ENCODE assay signal across 8 mouse cellular contexts in genomic region chr1:91600671-91601361, GRCm38 (mm10).
DNase-seq lines count a peak whose midpoint lies in the region; ATAC-seq lines count a peak whose summit lies in the region.

No protein-coding gene starts in this region.

- H3K9me3 ChIP-seq in embryonic facial prominence, embryonic 12.5 days, result no peaks in the 10 kb centered on the region
- no peaks in the 10 kb centered on the region for H3K9me3 ChIP-seq in limb, embryonic 11.5 days (ENCODE audit: control insufficient read depth, low read length)
- no peaks in the 10 kb centered on the region for H3K9me3 ChIP-seq in neural tube, embryonic 12.5 days

- WGBS in embryonic facial prominence, embryonic 12.5 days, result 11% methylated on average over 9 of the region's 9 CpGs
- WGBS in limb, embryonic 11.5 days, result 10% methylated on average over 9 of the region's 9 CpGs
- WGBS in neural tube, embryonic 12.5 days, result 28% methylated on average over 9 of the region's 9 CpGs

- H3K27me3 ChIP-seq in embryonic facial prominence, embryonic 12.5 days, result no peaks in the 10 kb centered on the region
- H3K27me3 ChIP-seq in limb, embryonic 11.5 days (ENCODE audit: control insufficient read depth, insufficient read depth, low read length), result no peaks in the 10 kb centered on the region
- no peaks in the 10 kb centered on the region for H3K27me3 ChIP-seq in neural tube, embryonic 12.5 days (replicated peaks)

- ATAC-seq in CD4-positive, CD25-positive, alpha-beta regulatory T cell, adult 4 months, result no peak
- ATAC-seq in embryonic facial prominence, embryonic 12.5 days (ENCODE audit: insufficient number of reproducible peaks, insufficient read depth, low FRiP score, low TSS enrichment), result peak; percentile 78
- peak; percentile 81 for ATAC-seq in limb, embryonic 11.5 days (ENCODE audit: insufficient number of reproducible peaks, low FRiP score, low TSS enrichment, low read depth)
- ATAC-seq in neural tube, embryonic 12.5 days (ENCODE audit: low FRiP score, low read depth), result peak; percentile 89

- peak overlapping the region; percentile 32; the same call in 1 of the 2 replicates for H3K9ac ChIP-seq in embryonic facial prominence, embryonic 12.5 days
- H3K9ac ChIP-seq in limb, embryonic 11.5 days (ENCODE audit: low read length), result 0 out of 2 replicates have a peak overlapping the region, but pooled peaks have one; percentile 36
- H3K9ac ChIP-seq in neural tube, embryonic 12.5 days, result no peak overlapping the region

- H3K4me3 ChIP-seq in embryonic facial prominence, embryonic 12.5 days, result no peak overlapping the region
- H3K4me3 ChIP-seq in limb, embryonic 11.5 days (ENCODE audit: low read depth, low read length), result no peak overlapping the region
- no peak overlapping the region for H3K4me3 ChIP-seq in neural tube, embryonic 12.5 days

- DNase-seq in CD4-positive, CD25-positive, alpha-beta regulatory T cell, adult 2 months (ENCODE audit: low read depth, low spot score), result peak; percentile 31
- DNase-seq in heart, adult 11 months, result peak; percentile 95
- peak; percentile 28 for DNase-seq in kidney, adult 11 months
- peak; percentile 90 for DNase-seq in limb, embryonic 11.5 days (ENCODE audit: low spot score)
- DNase-seq in thymus, postnatal 0 days (ENCODE audit: low spot score), result peak; percentile 94

- H3K36me3 ChIP-seq in embryonic facial prominence, embryonic 12.5 days, result no peaks in the 10 kb centered on the region
- no peaks in the 10 kb centered on the region for H3K36me3 ChIP-seq in limb, embryonic 11.5 days (ENCODE audit: control insufficient read depth, insufficient read depth, low read length)
- no peaks in the 10 kb centered on the region for H3K36me3 ChIP-seq in neural tube, embryonic 12.5 days

- H3K4me2 ChIP-seq in embryonic facial prominence, embryonic 12.5 days (replicated peaks), result no peak overlapping the region
- H3K4me2 ChIP-seq in limb, embryonic 11.5 days (ENCODE audit: low read depth, severe bottlenecking), result no peak overlapping the region
- H3K4me2 ChIP-seq in neural tube, embryonic 12.5 days (replicated peaks), result no peak overlapping the region

- H3K4me1 ChIP-seq in embryonic facial prominence, embryonic 12.5 days, result peaks cover 30% of the 10 kb centered on the region
- peaks cover 31% of the 10 kb centered on the region for H3K4me1 ChIP-seq in limb, embryonic 11.5 days (ENCODE audit: control insufficient read depth, insufficient read depth, low read length)
- H3K4me1 ChIP-seq in neural tube, embryonic 12.5 days, result peaks cover 12% of the 10 kb centered on the region; the same call in 1 of the 2 replicates

- H3K27ac ChIP-seq in embryonic facial prominence, embryonic 12.5 days, result peak overlapping the region; percentile 73
- H3K27ac ChIP-seq in limb, embryonic 11.5 days (replicated peaks; ENCODE audit: low read depth, low read length), result peak overlapping the region; percentile 93
- no peak overlapping the region for H3K27ac ChIP-seq in neural tube, embryonic 12.5 days

Comparison
In these comparisons a context has a peak if more than half of its experiments do, and no peak if none do; other contexts are left out.
1. DNase-seq: peak in every context shown above with its lines; median percentile 95 in heart, adult 11 months; 94 in thymus, postnatal 0 days; 90 in limb, embryonic 11.5 days; 31 in CD4-positive, CD25-positive, alpha-beta regulatory T cell, adult 2 months; 28 in kidney, adult 11 months.